Mouse (Mus musculus) lung, postnatal 4 days (tissue): Measurements from ENCODE around the gene Enpp5.

Source experiments
- DNase-seq, 2 experiments: peaks; one replicate each; pipeline ENCODE4 v3.0.0; 2021

The Enpp5 gene

DNA sequence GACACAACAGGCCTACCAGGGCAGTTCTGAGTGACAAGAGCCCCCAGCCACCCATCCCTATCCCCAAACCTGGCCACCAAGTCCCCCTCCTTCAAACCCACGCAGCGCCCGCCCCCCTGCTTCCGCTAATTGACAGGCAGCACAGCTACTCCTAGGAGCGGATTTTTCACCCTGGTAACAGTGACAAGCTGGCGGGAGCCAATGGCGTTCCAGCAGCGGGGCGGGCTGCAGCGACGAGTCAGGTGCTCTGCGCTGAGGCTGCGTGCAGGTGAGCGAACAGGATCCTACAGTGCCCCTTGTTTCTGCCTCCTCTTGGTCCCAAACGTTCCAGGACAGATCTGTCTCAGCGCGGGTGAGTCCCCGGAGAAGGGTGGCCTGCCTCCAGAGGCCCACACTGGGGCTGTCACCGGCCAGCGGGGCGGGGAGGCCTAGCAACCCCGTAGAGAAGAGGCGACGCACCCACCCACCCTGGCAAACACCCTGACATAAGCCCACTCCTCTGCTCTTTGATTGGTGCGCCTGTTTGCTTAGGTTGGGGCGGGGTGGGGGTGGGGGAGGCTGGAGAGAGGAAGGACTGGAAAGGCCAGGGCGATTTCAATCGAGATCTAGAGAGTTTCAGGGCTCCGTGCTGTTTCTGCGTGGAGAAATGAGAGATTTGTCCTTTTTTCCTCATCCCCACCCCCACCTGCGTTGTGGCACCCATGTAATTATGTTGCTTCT lies at the start of gene Enpp5:
Gene Enpp5, plus strand, starts transcription at position 183 of the 720 bp plus-strand sequence.
- peak; percentile 83 to 86 for DNase-seq

DNA sequence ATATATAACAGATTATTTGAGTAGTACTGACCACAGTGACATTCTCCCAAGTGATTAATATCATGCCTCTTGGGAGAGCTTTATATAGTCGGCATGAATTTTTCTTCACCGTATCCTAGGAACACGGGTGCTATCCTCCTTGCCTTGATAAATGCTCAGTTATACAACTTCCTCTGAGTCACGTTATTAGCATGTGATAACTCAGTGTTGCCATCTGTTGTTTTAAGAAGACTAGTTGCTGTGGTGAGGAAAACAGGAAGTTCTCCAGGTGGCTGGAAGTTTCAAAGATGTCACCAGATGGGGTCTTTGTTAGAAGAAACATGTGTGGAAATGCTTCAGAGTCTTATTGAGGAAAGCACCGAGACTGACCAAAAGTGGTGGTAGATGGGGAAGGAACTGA lies 49.0 kb upstream of the Enpp5 start:
- DNase-seq: no peak

DNA sequence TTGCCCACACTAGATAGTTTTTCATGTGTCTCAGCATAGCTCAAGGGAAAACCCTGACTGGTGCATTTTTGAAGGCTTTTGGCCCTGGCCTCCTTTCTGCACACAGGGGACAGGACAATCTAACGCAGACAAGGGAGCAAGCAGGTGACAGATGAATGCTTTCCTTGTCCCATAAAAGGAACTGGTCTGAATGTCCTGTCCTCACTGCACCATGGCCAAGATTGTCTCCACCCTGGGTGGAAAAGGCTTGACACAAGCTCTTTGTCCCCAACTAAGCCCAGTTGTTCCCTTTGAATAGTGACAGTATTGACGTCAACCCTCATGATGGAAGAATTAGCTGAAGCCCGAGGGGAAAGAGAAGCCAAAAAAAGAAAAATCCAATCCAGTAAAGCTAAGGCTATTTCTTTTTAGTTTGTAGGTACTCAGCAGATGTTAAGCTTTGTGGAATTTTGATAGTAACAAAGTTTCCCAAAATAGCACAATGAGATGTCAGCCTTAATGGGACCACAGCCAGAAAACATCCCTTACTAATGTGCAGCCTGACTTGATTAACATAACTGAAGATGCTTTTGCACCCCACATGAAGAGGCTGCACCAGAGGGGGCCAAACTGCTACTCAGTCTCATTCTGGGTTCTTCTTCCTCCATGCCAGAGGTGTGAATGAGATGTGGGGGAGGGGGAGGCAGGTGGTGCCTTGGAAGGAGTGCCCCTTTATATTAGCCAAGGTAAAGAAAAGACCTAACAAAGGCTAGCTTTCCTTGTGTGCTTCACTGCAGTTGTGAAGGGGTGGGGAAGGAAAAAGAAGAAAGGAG lies 47.6 kb upstream of the Enpp5 start:
- DNase-seq: no peak

DNA sequence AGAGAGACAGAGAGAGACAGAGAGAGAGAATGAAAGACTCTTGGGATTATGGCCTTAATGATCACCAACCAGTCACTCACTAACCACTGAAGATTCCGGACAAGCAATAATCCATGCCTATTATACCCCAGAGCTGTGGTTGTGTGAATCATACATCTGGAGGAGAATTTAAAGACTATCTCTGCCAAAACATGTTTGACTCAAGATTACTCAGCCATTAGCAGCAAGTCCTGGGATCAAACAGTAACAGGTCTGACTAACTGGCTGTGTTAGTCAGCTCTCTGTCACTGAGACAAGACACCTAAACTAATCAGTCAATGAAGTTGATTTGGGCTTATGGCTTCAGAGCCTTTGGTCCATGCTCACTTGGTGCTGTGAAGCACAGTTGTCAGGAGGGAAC lies 43.6 kb upstream of the Enpp5 start:
- no peak for DNase-seq

DNA sequence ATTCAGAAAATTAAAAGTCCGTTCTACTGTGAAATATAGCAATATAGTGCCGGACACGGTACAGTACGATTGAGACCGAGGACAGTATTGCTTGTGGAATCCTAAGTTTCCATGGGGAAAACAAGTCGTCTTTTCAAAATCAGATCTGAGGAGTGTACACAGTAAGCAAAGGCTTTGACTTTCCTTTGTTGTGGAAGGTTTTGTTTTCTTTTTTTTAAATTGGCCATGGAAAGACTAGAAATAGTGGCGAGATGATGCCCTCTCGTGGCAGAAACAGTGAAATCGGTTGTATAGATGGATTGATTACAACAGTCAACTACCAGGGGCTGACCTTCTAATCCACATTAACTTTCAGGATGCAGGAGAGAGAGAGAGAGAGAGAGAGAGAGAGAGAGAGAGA lies 40.0 kb upstream of the Enpp5 start:
- DNase-seq: peak in 1 of 2 experiments; percentile 35

DNA sequence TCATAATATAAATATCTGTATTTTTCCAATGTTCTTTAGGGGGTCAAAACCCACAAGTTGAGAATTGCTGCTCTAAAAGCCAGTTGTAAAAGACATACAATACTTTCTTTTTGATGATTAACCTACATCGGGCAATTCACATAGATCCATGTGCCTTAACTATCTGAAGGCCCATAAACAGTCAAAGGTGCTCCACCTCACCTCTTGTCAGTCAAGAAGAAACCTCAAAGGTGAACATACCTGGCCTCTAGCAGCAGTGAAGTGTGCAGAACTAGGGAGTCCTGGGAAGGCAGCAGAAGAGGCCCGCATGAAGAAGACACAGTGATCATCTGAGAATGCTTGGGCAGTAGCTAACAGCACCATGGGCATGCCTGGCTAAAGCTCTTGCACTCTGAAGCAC lies 38.2 kb upstream of the Enpp5 start:
- DNase-seq: no peak

DNA sequence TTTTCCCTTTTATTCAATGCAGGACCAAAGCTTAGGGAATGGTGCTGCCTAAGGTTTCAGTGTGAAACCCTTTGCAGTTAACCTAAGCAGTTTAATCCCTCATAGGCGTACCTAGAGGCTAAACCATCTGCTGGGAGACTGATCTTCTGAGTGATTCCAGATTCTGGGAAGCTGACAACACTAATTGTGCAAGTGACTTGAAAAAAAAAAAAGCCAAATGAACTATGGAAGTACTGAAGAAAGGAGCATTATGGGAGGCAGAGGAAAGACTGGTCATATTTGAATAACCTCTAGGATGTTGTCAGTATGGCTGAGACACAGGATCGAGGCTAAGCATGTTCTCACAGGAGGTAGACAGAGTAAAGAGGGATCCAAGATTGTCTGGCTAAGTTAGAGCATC lies 36.3 kb upstream of the Enpp5 start:
- DNase-seq: no peak

DNA sequence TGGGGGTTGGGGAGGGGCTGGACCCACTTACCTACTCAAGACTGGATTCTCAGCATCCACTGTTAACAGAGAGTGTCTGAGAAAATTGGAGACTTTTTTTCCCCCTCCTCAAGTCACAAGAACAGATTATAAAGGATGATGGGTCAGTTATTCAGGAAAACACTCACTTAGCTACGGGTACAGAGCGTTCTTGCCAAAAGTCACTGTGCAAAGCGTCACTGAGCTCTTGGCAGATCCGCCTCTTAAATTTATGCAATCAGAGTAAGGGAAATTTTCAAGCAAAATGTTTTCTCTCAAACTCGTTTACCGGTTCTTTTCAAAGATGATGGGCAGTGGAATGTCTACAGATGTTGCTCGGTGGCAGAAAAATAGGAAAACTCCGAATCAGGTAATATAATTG lies 35.8 kb upstream of the Enpp5 start:
- no peak for DNase-seq

DNA sequence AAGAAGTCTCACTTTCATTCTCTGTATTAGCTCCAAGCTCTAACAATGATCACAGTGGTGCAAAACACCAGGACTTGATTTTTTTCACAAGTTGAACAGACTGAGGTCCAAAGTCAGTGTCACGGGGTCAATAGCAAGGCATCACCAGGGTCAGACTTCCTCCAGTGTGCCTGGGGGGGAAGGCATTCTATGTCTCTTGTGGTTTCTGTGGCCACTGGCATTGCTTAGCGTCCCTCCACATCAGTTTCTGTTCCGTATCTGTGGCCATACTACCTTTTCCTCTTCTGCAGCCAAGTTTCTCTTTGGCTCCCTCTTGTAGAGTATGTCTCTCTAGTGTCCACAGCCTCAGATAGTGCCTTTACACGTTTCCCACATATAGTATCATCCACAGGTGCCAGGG lies 25.2 kb upstream of the Enpp5 start:
- DNase-seq: peak in 1 of 2 experiments; percentile 16

DNA sequence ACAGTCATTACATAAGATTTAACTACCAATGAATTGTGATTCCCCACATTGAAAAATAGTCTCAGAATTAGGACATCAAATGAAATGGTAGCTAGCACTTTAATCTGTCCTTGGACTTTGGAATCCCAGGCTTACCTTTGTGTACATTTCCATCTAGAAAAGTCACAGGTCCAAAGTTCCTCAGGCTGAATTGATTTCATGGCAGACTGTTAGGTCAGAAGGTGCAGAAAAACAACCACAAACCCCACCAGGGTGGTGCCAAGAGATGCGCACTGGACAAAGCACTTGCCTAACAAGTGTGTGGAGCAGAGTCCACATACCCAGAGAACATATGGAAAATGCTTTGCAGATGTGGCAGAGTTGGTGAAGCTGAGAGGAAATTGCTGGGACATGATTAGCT lies 21.5 kb upstream of the Enpp5 start:
- no peak for DNase-seq

DNA sequence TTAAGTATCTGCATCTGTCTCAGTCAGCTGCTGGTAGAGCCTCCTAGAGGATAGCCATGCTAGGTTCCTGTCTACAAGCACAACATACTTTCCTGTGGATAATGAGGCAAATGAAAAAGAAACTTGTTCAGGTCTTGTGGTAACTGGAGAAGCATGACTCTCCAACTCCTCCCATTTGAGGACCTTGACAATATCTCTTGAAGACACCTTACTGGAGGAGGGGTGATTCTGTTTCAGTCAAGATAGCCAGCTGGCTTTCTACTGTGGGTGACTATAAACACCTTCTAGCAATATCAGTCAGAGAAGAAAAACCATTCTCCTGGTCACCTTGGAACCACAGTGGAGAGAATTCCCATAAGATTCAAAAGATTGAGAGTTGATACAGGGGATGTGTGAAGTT lies 20.5 kb upstream of the Enpp5 start:
- DNase-seq: no peak

DNA sequence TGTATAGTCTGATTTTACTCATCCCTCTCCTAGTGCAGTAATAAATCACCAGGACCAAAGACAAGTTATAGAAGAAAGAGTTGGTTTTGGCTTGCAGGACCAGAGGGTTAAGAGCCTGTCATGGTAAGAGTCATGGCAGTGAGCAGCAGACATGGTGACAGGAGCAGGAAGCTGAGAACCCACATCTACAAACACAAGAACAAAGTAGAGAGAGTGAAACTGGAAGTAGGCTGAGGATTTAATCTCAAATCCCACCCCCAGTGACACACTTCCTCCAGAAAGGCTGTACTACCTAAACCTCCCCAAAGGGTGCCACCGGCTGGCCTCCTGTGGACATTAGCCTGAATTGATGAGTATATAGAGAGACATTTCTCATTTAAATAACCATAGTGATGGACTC lies 17.8 kb upstream of the Enpp5 start:
- DNase-seq: no peak

DNA sequence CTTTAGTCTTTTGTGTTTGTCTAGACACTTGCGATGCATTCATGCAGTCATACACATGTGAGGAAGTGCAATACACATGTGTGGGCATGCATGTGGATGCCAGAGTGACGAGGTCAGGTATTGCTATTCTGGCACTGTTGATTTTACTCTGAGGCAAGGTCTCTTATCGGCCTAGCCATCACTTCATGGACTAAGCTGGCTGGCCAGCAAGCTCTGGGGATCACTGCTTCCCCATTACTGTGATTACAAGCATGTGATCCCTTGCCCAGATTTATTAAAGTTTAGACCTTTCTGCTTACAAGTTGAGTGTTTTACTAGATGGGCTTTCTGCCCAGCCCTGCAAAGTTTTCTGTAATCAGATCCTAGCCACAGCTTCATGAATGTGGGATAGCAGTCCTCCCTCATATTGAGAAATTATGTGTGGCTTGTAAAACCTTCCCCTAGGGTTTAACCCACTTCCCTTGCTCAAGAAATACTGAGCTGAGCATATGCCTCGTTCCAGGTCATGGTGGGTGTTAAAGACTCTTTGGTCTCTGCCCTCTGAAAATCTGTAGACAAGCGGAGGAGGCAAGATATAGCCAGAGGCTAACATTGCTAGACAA lies 17.2 kb upstream of the Enpp5 start:
- no peak for DNase-seq

DNA sequence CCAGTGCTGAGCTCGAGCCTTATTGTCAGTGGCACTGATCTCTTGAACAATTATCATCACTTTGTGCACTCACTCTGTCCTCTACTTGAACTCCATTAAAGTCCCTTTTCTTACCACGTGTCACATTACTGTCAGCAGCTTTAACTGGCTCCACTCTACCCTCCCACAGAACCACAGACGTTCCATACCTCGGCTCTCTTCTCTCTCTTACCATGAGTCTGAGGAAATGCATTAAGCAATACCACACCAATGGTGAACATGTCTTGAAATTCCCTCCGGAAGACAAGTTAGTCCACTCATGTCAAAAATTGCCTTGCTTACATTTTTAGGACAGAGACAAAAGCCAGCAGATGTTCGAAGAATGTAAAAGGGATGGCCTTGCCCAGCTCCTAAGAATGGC lies 9.7 kb upstream of the Enpp5 start:
- DNase-seq: no peak

DNA sequence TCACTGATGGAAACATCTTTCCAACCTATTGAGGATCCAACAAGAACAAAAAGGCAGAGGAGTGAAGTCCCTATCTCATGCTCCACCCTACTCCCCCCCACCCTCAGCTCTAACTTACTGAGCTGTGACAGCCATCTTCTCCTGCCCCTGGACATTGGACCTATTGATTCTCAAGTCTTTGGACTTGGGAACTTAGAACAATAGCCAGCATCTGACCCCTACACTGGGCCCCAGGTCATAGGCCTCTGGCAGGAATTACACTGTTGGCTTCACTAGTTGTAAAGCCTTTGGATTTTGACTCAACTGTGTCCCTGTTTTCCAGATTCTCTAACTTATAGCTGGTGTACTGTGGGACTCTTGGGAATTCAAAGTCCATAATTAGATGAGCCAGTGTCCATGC lies 6.9 kb upstream of the Enpp5 start:
- no peak for DNase-seq

DNA sequence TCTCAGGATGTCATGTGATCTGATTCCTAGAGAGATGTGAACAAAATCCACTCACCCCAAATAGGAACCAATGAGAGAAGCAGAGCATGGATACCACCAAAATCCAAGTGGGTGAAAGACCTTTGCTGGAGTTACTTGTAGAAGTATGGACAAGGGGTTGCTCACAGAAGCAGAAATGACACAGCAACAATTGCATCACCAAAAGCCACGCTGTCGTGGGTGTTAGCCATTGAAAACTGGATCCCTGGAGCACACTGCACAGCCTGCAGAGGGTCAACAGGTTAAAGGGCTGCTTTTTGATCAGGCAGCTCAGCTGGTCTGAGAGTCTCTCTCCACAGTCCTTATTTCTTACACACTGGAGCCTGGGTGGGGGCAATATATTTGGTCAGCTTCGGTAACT lies 3.0 kb upstream of the Enpp5 start:
- DNase-seq: no peak

DNA sequence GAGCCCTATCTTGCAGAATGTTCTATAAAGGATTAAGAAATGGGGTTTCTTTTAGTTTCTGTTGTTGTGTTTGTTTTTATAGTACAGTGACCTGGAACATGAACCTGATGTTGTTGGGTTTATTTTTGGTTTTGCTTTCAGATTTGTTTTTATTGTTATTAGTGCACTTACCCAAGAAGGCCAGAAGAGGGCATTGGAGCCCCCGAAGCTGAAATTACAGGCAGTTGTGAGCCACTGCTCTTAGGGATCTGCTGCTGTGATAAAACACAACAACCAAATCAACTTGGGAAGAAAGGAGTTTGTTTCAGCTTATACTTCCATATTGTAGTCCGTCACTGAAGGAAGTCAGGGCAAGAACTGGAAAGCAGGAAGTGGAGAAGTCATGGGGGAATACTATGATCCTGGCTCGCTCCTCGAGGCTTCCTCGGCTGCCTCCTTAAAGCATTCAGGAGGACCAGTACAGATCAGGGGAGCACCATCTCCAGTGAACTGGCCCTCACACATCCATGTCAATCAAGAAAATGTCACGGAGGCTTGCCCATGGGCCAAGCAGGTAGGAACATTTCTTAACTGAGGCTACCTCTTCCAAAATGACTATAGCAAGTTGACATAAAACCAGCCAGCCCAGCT lies 2.4 kb upstream of the Enpp5 start:
- peak in 1 of 2 experiments; percentile 27 for DNase-seq

DNA sequence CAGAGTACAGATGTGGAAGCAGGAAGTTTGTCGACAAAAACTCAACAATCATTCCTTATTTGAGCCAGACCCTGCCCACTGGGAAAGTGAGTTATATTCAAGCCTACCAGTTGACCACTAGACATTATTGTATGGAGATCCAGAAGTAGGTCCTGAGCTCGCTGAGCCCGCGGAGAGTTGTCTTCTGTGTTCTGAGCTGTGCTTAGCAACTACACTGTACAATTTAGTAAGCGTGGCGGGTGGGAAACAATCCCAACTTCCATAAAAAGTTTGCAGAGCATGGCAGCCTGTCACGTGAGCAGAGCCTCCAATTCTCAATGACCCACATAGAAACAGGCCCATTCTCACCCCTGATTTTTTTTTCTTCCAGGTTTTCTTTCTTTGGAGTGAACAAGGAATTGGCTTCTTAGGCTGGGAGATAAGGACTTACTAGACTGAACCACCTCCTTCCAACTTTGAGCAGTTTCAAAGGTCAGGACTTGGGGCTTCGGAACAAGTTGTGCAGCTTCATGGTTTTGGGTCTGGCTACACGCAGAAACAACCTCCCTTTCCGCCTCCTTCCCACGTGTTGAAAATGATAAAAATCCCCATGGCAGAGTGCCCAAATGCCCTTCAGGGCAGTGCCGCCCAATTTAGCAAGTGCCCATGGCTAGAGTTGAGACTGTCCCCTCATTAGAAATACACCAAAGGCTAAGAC lies 1.3 kb upstream of the Enpp5 start:
- DNase-seq: no peak

DNA sequence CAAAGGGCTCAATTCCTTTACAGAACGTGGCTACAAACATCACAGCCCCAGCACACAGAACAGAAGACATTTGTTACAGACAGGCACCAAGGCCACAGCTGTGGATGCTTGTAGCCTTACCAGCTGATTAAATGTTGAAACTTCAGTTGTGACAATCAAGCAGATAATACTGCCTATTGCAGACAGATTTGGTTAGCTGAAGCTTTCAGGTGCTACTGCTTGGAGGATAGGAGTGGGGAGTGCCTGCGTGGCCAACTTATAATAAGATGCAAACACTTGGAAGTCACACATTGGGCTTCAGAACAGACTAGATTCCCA lies 811 bp upstream of the Enpp5 start:
- no peak for DNase-seq

DNA sequence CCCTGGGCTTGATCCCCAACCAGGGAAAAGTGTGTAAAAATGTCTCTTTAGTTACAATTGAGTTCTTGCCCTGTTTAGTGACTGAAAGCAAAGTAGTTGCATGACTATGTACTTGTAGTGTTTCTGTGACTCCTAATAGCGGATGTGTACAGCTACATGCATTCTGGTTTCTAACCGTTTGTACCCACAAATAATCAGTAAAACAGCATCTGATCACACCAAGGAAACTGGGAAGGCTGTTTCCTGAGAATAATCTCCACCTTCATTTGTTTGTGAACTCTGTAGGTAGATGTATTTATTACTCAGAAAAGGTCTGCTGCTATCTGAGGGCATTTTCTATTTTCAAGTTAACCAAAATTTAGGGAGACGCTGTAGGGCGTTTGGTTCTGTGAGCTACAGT lies 4.5 kb downstream of the Enpp5 start:
- DNase-seq: no peak

DNA sequence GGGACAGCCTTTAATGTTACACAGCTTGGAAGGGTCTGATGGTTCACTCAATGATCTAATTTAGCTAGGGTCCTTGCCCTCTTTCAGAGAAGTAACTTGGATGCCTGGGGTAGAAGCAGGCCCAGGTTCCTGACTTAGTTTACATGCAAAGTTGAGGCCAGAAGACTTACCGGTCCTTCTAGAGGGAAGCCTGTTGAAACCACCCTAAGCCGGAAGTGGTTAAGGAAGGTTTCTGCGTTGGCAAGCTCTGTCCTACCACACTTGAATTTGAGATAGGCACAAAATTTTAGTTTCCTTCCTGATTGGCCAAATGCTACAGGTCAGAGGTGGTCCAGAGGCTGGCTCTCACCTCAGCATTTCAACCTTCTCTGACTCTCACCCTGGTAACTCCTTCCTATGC lies 9.6 kb downstream of the Enpp5 start:
- no peak for DNase-seq

DNA sequence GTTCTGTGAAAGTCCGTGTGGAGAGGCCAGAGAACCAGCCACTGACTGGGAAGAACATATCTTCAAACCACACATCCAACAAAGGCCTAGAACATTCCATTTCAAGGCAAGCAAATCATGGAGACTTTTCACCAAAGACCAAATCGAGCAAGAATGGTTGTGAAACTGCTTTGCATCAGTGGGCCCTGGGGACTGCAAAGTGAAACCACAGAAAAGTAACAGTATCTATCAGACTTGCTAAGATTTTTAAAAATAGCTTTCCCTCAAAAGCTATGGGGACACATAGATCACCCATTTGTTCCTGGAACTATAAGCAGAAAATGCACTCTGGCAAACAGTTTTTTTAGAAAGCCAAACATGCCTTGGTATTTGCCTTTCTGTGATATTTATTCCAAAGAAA lies 12.3 kb downstream of the Enpp5 start:
- no peak for DNase-seq

DNA sequence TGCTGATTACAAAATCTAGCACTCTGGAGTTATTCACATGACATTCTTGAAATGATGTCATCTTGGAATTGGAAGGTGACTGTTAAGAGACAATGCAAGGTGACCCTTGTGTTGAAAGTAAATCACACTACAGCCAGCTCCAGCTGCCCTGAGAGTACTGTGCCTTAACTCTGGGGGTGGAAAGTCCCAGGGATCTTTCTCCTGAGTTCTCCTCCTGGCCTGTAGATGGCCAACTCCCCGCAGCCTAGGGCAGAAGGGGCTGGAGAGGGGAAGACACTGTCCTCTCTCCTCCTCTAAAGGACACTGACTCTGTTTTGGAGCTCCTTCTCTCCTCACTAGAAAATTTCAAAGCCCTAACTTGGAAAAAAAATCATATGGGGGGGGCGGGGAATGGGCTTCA lies 12.9 kb downstream of the Enpp5 start:
- DNase-seq: no peak
